Mouse (Mus musculus): ENCODE measurements around the gene Pomgnt1. TPM values are rescaled to one million over a fixed set of nuclear protein-coding genes. Genes with fewer than 3 reads are reported as not detected.
A peak's percentile ranks its signal among the peaks of the same experiment; 100 is the strongest.

The Pomgnt1 gene
- polyA plus RNA-seq (2016; fragmentation: Nextera tagmentation; extraction: Ambion mirVana), result 76.3 and 80.5 TPM in 2 replicates

GRCm38 (mm10) chr4:116123602-116124519 is at the start of gene Pomgnt1, which contains the start of gene Rad54l:
Pomgnt1 (plus strand) TSS chr4:116123840.
Rad54l (minus strand) TSS chr4:116123690.
- H3K9me3 ChIP-seq, result no peaks in the 10 kb centered on the region
- H3K4me1 ChIP-seq, result peaks cover 9% of the 10 kb centered on the region; the same call in 1 of the 2 replicates
- H3K27me3 ChIP-seq, result no peaks in the 10 kb centered on the region
- H3K4me3 ChIP-seq, result peak within 1 kb of the TSS; percentile 69
- peak; percentile 97 for ATAC-seq (ENCODE audit: insufficient number of reproducible peaks, insufficient read depth, low FRiP score, low TSS enrichment)
- H3K36me3 ChIP-seq, result no peaks in the 10 kb centered on the region; the same call in 1 of the 2 replicates
- peak within 1 kb of the TSS; percentile 72 for H3K9ac ChIP-seq
- 4% methylated on average over 24 of the region's 24 CpGs for WGBS
- H3K27ac ChIP-seq, result 0 out of 2 replicates have a peak within 1 kb of the TSS, but pooled peaks have one; percentile 54
- peak within 1 kb of the TSS; percentile 82 for H3K4me2 ChIP-seq (replicated peaks)

GRCm38 (mm10) chr4:116074145-116074675 is 49.4 kb upstream of the Pomgnt1 start:
- no peak for ATAC-seq (ENCODE audit: insufficient number of reproducible peaks, insufficient read depth, low FRiP score, low TSS enrichment)
- Histone ChIP-seq H3K27me3 (no peaks in the 10 kb centered on the region), H3K9ac (peak overlapping the region; percentile 97), H3K9me3 (no peaks in the 10 kb centered on the region), H3K27ac (no peak overlapping the region), H3K4me3 (peak overlapping the region; percentile 91), H3K4me1 (peaks cover 28% of the 10 kb centered on the region), H3K36me3 (peaks cover 11% of the 10 kb centered on the region), H3K4me2 (replicated peaks) (peak overlapping the region; percentile 75)
- WGBS, result under 1% methylated on average over 8 of the region's 8 CpGs

GRCm38 (mm10) chr4:116074861-116075620 is 48.6 kb upstream of the Pomgnt1 start, which contains the start of the genes Uqcrh and Lrrc41:
Uqcrh (minus strand) TSS chr4:116075071.
Lrrc41 (plus strand) TSS chr4:116075269.
- under 1% methylated on average over 55 of the region's 55 CpGs for WGBS
- H3K4me3 ChIP-seq, result peak within 1 kb of the TSS; percentile 91
- H3K4me2 ChIP-seq (replicated peaks), result peak within 1 kb of the TSS; percentile 87
- H3K27ac ChIP-seq, result peak within 1 kb of the TSS; percentile 98
- peaks cover 9% of the 10 kb centered on the region for H3K36me3 ChIP-seq
- peaks cover 28% of the 10 kb centered on the region for H3K4me1 ChIP-seq
- peak within 1 kb of the TSS; percentile 97 for H3K9ac ChIP-seq
- no peaks in the 10 kb centered on the region for H3K9me3 ChIP-seq
- H3K27me3 ChIP-seq, result no peaks in the 10 kb centered on the region
- peak; percentile 91 for ATAC-seq (ENCODE audit: insufficient number of reproducible peaks, insufficient read depth, low FRiP score, low TSS enrichment)

GRCm38 (mm10) chr4:116075631-116076368 is 47.8 kb upstream of the Pomgnt1 start:
- ATAC-seq (ENCODE audit: insufficient number of reproducible peaks, insufficient read depth, low FRiP score, low TSS enrichment), result peak; percentile 74
- Histone ChIP-seq H3K4me3 (peak overlapping the region; percentile 91), H3K4me2 (replicated peaks) (peak overlapping the region; percentile 87), H3K4me1 (peaks cover 28% of the 10 kb centered on the region), H3K36me3 (peaks cover 14% of the 10 kb centered on the region), H3K27ac (peak overlapping the region; percentile 98), H3K9me3 (no peaks in the 10 kb centered on the region), H3K9ac (peak overlapping the region; percentile 97), H3K27me3 (no peaks in the 10 kb centered on the region)
- under 1% methylated on average over 69 of the region's 77 CpGs for WGBS

- H3K4me2 ChIP-seq (replicated peaks), result peak overlapping the region; percentile 87
- WGBS, result 4% methylated on average over 37 of the region's 37 CpGs
- no peaks in the 10 kb centered on the region for H3K27me3 ChIP-seq
- peaks cover 28% of the 10 kb centered on the region for H3K4me1 ChIP-seq
- peak overlapping the region; percentile 98 for H3K27ac ChIP-seq
- no peaks in the 10 kb centered on the region for H3K9me3 ChIP-seq
- H3K36me3 ChIP-seq, result peaks cover 22% of the 10 kb centered on the region
- peak overlapping the region; percentile 97 for H3K9ac ChIP-seq
- peak overlapping the region; percentile 91 for H3K4me3 ChIP-seq
- peak; percentile 44; the same call in 1 of the 2 replicates for ATAC-seq (ENCODE audit: insufficient number of reproducible peaks, insufficient read depth, low FRiP score, low TSS enrichment)
Measured at GRCm38 (mm10) chr4:116076369-116077231, 47.0 kb upstream of the Pomgnt1 start.

- H3K9ac ChIP-seq, result peak overlapping the region; percentile 97
- H3K4me2 ChIP-seq (replicated peaks), result peak overlapping the region; percentile 87
- ATAC-seq (ENCODE audit: insufficient number of reproducible peaks, insufficient read depth, low FRiP score, low TSS enrichment), result no peak
- H3K4me1 ChIP-seq, result peaks cover 28% of the 10 kb centered on the region
- H3K27me3 ChIP-seq, result no peaks in the 10 kb centered on the region
- peaks cover 29% of the 10 kb centered on the region for H3K36me3 ChIP-seq
- WGBS, result 64% methylated on average over 3 of the region's 3 CpGs
- H3K9me3 ChIP-seq, result no peaks in the 10 kb centered on the region
- H3K27ac ChIP-seq, result peak overlapping the region; percentile 98
- H3K4me3 ChIP-seq, result peak overlapping the region; percentile 91
Measured at GRCm38 (mm10) chr4:116077240-116078095, 46.2 kb upstream of the Pomgnt1 start.

- ATAC-seq (ENCODE audit: insufficient number of reproducible peaks, insufficient read depth, low FRiP score, low TSS enrichment), result no peak
- Histone ChIP-seq H3K4me2 (replicated peaks) (no peak overlapping the region), H3K27me3 (no peaks in the 10 kb centered on the region), H3K4me3 (no peak overlapping the region), H3K27ac (no peak overlapping the region), H3K36me3 (peaks cover 75% of the 10 kb centered on the region), H3K4me1 (no peaks in the 10 kb centered on the region), H3K9ac (no peak overlapping the region), H3K9me3 (no peaks in the 10 kb centered on the region)
- 90% methylated on average over 23 of the region's 23 CpGs for WGBS
Measured at GRCm38 (mm10) chr4:116088510-116089249, 35.0 kb upstream of the Pomgnt1 start.

GRCm38 (mm10) chr4:116096291-116096690 is 27.3 kb upstream of the Pomgnt1 start:
- H3K36me3 ChIP-seq, result peaks cover 93% of the 10 kb centered on the region
- 89% methylated on average over 10 of the region's 10 CpGs for WGBS
- no peaks in the 10 kb centered on the region for H3K4me1 ChIP-seq
- no peak overlapping the region for H3K4me3 ChIP-seq
- H3K9me3 ChIP-seq, result no peaks in the 10 kb centered on the region
- ATAC-seq (ENCODE audit: insufficient number of reproducible peaks, insufficient read depth, low FRiP score, low TSS enrichment), result no peak
- no peak overlapping the region for H3K9ac ChIP-seq
- no peak overlapping the region for H3K27ac ChIP-seq
- no peak overlapping the region for H3K4me2 ChIP-seq (replicated peaks)
- H3K27me3 ChIP-seq, result no peaks in the 10 kb centered on the region

GRCm38 (mm10) chr4:116097211-116097610 is 26.4 kb upstream of the Pomgnt1 start:
- no peak for ATAC-seq (ENCODE audit: insufficient number of reproducible peaks, insufficient read depth, low FRiP score, low TSS enrichment)
- Histone ChIP-seq H3K27me3 (no peaks in the 10 kb centered on the region), H3K4me3 (no peak overlapping the region), H3K9me3 (no peaks in the 10 kb centered on the region), H3K4me1 (no peaks in the 10 kb centered on the region), H3K4me2 (replicated peaks) (no peak overlapping the region), H3K36me3 (peaks cover 90% of the 10 kb centered on the region), H3K27ac (no peak overlapping the region), H3K9ac (no peak overlapping the region)
- 86% methylated on average over 8 of the region's 8 CpGs for WGBS
